Mouse (Mus musculus): ENCODE results near the gene Sgms2. TPM values are rescaled to one million over a fixed set of nuclear protein-coding genes. Genes with fewer than 3 reads are reported as not detected.
A peak's percentile ranks its signal among the peaks of the same experiment; 100 is the strongest.

Gene Sgms2
- under 1 TPM; 0.90 to 0.93 TPM for total RNA-seq (2021)

DNA sequence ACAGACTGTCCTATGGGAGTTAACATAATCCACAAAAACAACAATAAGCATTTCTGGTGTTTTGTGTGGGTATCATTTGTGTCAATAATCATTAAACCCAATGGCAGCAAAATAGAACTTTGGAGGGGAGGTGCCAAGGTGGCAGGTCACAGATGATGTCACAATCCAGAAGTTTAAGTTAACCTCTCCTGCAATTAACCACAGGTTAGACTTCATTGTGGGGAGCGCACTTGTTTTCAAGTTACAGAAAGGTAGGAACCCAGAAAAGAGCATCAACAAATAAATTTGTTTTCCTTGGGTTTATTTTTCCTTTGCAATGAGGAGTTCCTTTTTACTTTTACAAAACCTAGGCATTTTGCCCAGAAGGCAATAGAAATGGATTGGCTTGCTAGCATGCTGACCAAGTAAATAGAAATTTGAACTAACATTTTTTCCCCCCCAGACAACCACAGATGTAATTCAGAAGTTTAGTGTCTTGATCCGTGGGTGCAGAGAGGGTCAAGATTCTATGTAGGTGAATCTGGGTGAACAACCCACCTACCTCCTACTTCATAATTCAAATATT, at the start of gene Sgms2:
Gene Sgms2, minus strand, starts transcription at position 51 of the 565 bp plus-strand sequence.
- intact Hi-C loops (cut with DNase I) = no loop called here
- no peak for DNase-seq

DNA sequence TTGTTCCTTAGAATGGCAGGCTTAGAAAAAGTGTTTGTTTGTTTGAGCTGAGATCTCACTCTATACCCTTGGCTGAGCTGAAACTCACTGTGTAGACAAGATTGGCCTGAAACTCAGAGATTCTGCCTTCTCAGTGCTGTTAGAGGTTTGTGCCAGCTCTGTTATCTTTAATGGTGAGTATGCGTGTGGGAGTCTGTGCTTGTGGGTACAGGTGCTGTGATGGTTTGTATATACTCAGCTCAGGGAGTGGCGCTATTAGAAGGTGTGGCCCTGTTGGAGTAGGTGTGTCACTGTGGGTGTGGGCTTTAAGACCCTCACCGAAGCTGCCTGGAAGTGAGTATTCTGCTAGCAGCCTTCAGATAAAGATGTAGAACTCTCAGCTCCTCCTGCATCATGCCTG, 34.0 kb upstream of the Sgms2 start:
- intact Hi-C loops (cut with DNase I) = no loop called here
- DNase-seq = no peak

DNA sequence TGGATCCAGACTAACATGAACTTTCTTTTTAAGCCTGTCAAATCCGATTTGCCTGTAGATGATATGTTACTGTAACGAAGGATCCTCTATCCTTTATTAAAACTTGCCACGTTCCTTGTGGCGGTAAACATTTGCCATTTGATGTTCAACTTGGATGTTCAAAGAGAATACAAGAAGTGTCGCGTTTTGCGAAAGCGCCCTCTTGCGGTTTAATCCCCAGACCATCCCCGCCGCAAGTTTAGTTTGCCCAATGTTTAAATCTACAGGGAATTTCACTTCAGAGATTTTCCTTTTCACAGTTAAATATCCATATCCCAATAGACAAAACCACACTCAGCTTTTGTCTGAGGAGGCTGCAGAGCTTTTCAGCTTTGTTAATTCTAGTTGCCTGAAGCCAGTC, 33.6 kb upstream of the Sgms2 start:
- intact Hi-C loops (cut with DNase I) = no loop called here
- DNase-seq = peak; percentile 44

DNA sequence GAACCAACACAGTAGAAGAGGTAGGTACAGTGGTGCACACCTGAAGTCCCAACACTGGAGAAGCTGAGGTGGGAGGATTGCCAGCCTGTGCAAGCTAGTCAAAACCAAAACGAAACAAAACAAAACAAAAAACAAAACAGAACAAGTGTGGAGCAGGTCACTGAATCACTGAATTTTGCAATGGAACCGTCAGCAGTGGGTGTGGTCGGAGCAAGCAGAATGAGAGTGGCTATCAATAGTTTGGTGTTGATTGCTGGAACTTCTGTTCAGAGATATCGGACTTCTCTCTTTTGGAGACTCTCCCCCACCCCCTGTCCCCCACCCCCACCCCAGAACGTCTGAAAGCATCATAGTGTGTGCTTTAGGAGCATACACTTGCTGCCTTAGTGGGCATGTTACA, 33.0 kb upstream of the Sgms2 start:
- intact Hi-C loops (cut with DNase I) = no loop called here

DNA sequence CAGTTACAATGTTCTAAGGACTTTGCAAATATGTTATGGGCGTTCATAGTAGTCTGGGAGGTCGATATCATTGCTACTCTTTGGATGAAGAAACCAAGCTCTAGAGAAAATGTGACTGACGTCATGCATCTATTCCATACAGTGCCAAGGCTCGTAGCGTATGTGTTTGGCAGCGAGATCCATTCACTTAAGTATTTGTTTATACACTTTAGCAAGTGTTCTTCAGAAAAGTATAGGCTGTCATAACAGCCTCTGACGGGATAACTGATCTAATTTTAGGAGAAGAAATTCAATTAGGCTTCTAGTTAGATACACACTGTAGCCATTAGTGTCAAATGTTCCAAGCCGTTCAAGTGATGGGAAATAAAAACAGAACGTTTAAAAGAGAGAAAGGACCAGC, 32.5 kb upstream of the Sgms2 start:
- DNase-seq = no peak
- intact Hi-C loops (cut with DNase I) = no loop called here

More for the DNA sequence above, 33.0 kb upstream of the Sgms2 start:
- no peak for DNase-seq

DNA sequence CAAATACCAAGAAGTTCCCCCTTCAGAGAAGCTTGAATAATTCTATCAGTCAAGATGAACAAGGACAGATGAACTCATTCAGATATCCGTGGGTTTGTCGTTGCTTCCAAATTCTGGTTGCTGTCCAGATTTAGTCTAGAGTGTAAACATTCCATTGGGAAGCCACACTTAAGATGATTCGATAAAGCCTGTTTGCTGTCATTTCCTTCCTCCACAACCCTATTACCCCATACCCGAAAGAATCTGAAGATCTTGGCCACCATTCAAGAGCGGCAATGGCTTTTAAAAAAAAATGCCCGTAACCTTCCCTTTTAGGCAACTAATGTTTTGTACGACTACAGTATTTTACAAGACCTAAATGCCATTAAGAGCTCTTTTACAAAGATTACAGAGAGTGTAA, 31.0 kb upstream of the Sgms2 start:
- intact Hi-C loops (cut with DNase I) = no loop called here
- no peak for DNase-seq

DNA sequence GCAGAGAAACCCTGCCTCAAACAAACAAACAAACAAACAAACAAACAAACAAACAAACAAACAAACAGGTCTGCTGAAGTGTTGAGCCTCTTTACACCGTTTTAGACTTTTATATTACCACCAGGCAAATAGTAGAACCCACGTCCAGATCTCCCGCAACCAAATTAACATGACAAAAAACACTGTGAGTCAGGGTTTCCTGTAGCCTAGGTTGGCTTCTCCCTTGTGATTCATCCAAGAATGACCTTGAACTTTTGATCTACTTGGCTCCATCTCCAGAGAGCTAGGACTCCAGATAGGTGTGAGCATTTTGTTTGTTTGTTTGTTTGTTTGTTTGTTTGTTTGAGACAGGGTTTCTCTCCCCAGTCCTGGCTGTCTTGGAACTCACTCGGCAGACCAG, 30.0 kb upstream of the Sgms2 start:
- intact Hi-C loops (cut with DNase I) = no loop called here
- no peak for DNase-seq

DNA sequence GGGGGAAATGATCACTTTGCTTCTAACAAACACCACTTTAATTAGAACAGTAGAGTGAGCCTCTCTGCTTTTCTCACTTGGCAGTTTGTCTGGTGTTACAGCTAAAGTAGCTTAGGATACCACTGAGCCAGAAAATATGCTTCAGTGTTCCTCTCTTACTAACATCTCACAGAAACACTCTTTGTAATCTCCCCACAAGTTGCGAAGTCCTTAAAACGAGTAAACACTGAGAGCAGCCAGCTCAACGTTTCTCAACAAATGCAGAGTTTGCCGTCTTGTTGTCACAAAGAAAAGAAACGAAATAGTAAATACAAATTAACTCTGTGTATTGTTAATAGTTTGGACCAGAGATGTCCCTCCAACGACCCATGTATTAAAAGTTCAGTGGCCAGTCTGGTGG, 26.5 kb upstream of the Sgms2 start:
- intact Hi-C loops (cut with DNase I) = no loop called here
- DNase-seq = no peak

DNA sequence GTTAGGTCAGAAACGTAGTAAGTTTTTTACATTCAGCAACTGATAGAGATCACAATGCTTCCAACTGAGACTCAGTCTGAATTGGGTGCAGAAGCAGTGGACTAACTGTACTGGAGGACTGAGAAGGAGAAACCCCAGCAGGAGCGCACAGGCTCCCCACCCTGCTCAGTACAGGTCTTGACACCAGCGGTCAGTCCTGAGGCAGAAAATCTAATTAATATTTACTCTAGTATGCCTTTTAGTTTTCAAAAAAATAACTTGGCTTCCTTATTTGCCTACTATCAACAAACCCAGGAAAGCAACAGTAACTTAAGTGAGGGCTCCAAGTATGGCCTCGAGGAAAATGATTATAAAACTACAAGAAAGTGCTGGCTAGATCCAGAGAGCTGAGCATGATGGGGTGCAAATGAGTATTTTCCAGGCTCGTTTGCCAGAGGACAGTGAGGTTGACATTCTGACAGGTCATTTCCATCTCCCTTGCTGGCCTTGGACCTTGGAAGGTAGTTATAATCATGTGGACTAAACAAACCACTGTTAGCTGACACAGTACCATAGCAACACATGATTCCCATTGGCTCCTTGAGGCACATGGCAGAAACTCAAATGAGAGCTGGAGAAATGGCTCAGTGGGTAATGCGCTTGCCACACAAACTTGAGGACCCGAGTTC, 25.3 kb upstream of the Sgms2 start:
- no peak for DNase-seq
- intact Hi-C loops (cut with DNase I) = no loop called here

DNA sequence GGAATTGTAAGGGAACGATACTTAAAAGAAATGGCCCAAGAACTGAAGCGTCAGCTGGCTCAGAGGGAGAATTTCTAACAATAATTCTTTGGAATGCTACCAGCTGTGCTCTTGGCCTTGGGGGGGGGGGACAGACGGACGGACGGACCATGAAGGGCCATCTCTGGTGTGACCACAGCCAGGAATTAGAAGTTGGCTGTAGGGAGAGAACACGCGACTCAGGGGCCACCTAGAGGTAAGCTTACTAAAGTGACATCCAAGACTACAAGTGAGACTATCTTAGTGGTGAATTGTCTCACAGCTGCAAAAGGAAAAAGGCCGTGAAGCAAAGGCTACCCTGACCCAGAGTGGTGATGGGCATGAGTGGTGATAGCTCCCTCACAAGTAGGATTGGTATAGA, 20.4 kb upstream of the Sgms2 start:
- DNase-seq = no peak

DNA sequence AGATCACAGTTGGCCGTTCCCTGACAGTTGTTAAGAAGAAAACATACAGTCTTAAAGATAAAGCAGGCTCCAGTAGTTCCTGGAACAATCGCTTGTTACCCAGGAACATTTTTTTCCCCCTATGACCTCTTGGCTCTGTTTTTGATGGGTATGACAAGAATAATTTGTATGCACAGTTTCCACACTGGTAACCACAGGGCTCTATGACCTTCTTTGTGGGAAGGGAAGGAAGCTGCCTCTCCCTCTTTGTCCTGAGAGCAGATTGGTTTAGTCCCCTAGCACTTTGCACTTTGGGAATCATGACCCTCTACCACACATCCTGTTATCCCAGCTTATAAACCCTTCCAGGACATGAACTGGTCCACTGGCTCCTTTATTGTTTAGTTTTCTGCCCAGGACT, 16.8 kb upstream of the Sgms2 start:
- intact Hi-C loops (cut with DNase I) = no loop called here
- DNase-seq = no peak

More for the DNA sequence above, 20.4 kb upstream of the Sgms2 start:
- intact Hi-C loops (cut with DNase I) = no loop called here

DNA sequence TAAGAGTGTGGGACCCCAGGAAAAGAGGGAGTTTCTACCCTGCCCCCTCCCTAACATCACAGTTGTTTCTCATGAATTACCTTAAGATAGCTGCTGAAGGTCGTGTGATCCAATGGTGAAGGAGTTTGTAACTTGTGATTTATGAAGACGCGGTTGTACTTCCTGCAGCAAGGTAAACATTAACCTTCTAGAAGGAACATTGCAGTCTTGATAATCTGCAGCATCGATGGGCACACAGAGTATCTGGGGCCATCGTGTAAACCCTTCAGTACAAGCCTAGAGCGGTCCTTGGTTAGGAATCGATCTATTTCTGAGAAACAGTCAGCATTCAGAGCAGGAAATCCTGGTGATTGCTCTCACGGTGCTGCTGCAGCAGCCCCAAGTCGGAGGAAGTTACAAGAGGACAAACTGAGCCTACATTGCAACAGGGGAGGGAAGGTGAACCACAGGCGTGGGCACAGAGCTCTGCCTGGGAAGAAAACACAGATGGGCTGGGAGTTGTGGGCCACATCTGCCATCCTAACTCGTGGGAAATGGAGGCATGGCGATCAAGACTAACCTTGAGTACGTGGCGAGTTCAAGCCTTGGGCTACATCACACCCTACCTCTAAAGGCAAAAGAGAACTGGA, 13.5 kb upstream of the Sgms2 start:
- intact Hi-C loops (cut with DNase I) = no loop called here
- DNase-seq = no peak

DNA sequence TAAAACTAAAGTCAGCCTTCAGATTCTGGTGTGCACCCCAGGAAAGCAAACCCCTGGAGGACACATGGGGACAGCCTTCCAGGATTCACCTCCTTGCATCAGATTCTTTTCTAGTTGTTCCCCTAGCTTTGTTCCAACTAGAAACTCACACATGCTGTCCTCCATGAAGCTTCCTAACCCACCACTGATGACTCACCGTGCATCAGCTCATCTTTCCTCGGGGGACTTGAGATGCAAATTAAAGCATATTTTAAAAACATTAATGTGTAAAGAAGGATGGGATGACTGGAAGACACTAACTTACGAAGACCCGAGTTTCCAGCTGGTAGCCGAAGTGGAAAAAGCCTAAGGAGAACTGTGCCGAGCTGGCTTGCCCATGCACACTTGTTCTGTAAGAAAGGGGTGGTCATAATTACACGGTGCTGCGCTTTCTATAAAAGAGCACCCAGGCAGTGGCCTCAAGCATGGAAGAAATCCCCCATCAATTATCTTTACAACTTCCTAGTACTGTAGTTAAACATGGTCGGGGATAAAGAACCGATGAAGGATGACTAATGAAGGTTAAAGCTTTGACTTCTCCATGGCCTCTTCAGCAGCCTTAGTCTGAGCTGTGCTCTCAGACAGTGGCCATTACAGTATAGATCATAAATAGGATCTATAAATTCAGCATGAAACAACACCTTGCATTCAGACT, 10.6 kb upstream of the Sgms2 start:
- DNase-seq = no peak
- intact Hi-C loops (cut with DNase I) = no loop called here

DNA sequence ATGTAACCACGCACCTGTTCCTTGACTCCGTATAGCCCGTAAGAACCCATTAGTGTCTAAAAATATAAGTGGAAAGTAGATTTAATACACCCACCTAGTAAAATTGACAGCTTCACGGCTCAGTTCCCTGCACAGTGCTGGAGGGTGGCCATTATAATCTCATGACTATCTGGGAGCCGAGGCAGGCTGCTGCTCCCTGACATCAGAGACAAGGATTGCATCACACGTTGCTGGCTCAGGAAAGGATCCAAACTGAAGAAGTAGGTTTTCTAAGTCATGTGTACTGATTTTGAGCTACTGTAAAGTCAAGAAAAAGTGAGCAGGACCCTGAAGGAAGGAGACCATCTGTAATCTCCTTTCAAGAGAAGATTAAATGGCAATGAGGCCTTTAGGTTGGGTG, 8.4 kb upstream of the Sgms2 start:
- no peak for DNase-seq
- intact Hi-C loops (cut with DNase I) = no loop called here

DNA sequence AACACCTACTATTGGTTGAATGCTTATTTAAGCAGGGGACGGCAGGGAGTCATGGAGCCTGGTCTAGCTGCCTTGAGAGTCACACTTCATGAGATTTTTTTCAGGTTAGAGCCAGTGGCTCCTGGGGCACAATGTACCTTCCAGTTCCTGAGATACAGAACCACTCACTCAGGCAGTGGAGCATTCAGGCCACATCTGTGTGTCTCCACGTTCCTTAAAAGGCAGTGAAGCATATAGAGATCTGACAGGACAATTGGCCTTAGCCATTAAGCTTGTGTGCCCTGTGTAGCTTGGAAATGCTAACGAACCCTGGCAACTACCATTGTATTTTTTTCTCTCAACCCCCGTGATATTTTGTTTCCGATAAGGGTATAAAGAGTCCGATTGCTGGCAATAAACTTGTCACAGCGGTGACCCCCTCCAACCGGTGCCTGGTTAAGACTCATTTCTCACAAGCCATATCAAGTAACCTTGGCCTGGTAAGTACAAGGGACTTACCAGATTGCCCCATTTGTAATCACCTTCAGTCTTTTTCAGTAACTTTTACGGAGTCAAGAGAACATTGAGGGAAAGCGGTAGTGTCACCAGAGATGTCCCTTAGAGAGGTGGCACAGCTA, 5.4 kb upstream of the Sgms2 start:
- no peak for DNase-seq

DNA sequence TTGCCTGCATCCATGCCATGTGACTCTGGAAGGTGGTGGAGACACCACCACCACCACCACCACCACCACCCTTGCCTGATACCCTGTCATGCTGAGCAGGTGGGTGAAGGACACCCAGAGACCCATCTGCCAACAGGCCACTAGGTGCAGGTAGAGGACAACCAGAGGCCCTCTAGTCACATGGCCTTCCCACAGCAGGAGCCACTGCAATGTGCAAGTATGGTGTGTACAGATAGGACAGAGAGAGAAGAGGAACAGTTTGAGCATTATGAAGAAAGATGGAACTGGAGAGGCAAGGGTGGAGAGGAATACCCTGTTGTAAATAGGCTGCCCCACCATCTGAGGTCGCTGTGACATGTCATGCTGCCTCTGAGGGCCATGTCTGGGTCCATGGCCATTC, 3.9 kb upstream of the Sgms2 start:
- intact Hi-C loops (cut with DNase I) = no loop called here

More for the DNA sequence above, 5.4 kb upstream of the Sgms2 start:
- intact Hi-C loops (cut with DNase I) = no loop called here

DNA sequence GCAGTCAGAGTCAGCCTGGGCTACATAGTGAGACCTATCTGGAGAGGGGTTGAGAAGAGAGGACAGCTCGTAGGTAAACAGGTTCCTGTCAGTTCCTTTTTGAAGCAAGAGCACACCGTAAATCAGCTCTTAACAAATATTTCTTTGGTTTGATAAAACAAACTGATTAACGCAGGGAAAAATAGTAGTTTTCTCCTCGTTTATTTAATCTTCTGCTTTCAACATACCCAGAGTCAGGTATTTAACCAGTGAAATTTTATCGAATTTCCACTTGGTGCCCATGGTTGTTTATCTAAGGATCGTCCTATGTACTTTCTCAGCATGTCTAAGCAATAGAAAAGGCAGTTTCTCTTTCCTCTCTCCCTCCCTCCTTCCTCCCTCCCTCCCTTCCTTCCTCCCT, 2.0 kb upstream of the Sgms2 start:
- intact Hi-C loops (cut with DNase I) = no loop called here
- DNase-seq = no peak

More for the DNA sequence above, 3.9 kb upstream of the Sgms2 start:
- DNase-seq = no peak

DNA sequence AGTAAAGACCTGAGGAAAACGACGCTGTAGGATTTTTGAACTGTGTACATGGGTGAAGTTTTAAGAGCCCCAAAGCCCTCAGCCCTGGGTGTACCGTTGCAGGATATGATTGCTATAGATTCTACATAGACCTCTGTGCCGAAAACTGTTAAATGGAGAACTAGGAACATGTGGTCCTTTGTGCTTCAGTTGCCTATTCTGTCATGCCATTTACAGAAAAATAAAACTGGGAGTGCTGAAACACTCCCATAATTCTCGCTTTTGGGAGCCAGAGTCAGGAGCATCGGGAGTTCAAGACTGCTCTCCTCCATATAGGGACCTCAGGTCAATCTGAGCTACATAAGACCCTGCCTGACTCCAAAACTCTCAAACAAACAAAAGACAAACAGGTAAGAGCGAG, 769 bp upstream of the Sgms2 start:
- intact Hi-C loops (cut with DNase I) = no loop called here
- DNase-seq = no peak

DNA sequence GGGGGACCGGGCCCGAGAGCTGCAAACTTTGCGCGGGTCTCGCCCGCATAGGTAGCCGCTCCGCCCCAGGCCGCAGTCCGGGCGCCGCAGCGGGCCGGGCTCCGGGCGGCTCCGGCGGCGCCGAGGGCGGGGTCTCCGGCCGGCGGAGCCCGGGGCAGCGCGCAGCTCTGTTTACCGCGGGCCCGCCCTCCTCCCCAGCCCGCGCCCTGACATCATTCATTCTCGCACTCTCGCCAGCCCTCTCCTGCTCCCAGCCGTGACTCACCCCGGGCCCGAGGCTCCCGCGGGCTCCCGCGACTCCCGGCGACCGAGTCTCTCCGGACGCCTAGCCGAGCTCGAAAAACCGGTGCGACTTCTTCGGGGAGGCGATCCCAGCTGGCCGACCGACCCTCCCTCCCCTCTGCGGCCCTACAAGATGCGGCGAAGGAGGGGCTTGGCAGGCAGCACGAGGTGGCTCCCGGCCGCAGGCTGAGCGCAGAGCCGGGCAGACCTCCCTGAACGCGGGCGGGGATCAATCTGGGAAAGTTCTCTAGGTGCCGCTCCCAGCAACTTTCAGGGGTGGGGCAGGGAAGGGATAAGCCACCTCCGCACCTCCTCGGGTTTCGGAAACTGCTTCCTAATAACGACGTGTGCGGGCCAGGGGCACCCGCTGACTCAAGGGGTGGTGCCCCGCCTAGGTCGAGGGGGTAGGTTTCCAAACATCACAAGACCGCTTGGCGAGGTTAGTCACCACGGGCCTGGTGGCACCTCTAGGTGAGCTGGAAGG, 885 bp downstream of the Sgms2 start:
- intact Hi-C loops (cut with DNase I) = no loop called here
- DNase-seq = peak; percentile 50

DNA sequence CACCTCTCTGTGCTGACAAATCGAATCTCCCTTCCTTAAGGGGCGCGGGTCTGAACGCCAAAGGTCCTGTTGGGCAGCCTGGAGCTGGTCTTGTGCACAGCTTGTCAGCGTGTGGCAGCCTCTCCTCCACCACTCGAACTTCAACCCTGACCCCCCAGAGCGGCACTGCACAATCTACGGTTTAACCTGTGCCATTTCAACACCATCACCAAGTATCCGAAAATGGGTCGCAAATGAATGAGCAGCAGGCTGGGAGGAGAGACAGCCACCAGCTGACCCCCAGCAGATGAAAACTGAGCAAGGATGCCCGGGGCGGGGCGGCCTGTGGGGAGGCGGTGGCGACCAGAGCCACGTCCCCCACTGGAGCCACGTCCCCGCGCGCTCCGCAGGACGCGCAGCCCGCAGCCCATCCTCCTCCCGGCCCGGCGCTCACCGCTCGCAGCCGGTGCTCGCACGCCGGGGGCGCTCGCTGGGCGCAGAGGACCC, 1.5 kb downstream of the Sgms2 start:
- peak; percentile 36 for DNase-seq
- intact Hi-C loops (cut with DNase I) = no loop called here

DNA sequence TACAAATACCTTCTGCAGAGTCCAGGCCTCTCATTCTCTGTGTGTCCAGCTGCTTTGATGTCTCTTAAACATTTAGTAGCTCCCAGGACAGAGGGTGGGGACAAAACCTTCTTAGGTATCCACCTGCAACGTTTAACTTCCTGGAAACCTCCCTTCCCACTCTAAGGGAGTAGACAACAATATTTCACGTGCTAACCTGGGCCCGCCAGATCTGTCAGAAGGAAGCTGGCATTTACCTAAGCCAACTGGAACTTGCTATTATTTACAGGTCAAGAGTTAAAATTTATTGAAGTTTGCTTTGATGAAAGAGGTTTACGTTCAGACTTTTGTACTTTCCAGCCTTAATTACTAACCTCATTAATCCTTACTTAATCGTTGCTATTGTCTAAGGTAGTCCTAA, 2.2 kb downstream of the Sgms2 start:
- DNase-seq = no peak
- intact Hi-C loops (cut with DNase I) = no loop called here

Measured in left cerebral cortex, postnatal 4 days (tissue).